Mouse (Mus musculus) heart, embryonic 15.5 days (tissue): ENCODE measurements around the gene 1700001C19Rik. TPM values are rescaled to one million over a fixed set of nuclear protein-coding genes. Genes with fewer than 3 reads are reported as not detected.

Experiments
- ATAC-seq: fragments of 200-750 bp; cut with Nextera tagmentation; replicated peaks from 2 replicates; pipeline ENCODE4 v1.8.0; 2017; ENCODE audit warnings: low read depth, moderate TSS enrichment; ENCODE audit not compliant: insufficient number of reproducible peaks, insufficient read depth, low FRiP score
- H3K27ac ChIP-seq: fragments of 300-500 bp; sonication (generic); 2 replicates; pipeline ENCODE4 v1.5.1; 2015; ENCODE audit warnings: mild to moderate bottlenecking, inconsistent platforms
- H3K27me3 ChIP-seq: fragments of 300-500 bp; sonication (generic); 2 replicates; pipeline ENCODE4 v1.6.1; 2015; ENCODE audit warnings: inconsistent platforms
- H3K36me3 ChIP-seq: fragments of 300-500 bp; sonication (generic); 2 replicates; pipeline ENCODE4 v1.6.1; 2015; ENCODE audit warnings: mild to moderate bottlenecking, inconsistent platforms
- H3K4me1 ChIP-seq: fragments of 300-500 bp; sonication (generic); replicated peaks from 2 replicates; pipeline ENCODE4 v1.6.1; 2015; ENCODE audit warnings: inconsistent platforms
- H3K4me2 ChIP-seq: fragments of 300-500 bp; sonication (generic); 2 replicates; pipeline ENCODE4 v1.6.1; 2015; ENCODE audit warnings: inconsistent platforms, mild to moderate bottlenecking, moderate library complexity
- H3K4me3 ChIP-seq: fragments of 300-500 bp; sonication (generic); 2 replicates; pipeline ENCODE4 v1.5.1; 2015; ENCODE audit warnings: mild to moderate bottlenecking, inconsistent platforms
- H3K9ac ChIP-seq: fragments of 300-500 bp; sonication (generic); 2 replicates; pipeline ENCODE4 v1.6.1; 2015; ENCODE audit warnings: mild to moderate bottlenecking, inconsistent platforms
- H3K9me3 ChIP-seq: fragments of 300-500 bp; sonication (generic); replicated peaks from 2 replicates; pipeline ENCODE4 v1.6.1; 2016; ENCODE audit warnings: inconsistent platforms
- WGBS: fragments of 180-500 bp; shearing (Covaris S2); methylation state at CpG from one replicate; pipeline ENCODE4 v1.1.7; 2015; ENCODE audit warnings: mixed read lengths; 5-methylcytosine and 5-hydroxymethylcytosine counted together
- polyA plus RNA-seq: library from polyadenylated mRNA; unstranded; fragments of >200 nt; fragmentation: Nextera tagmentation; extraction: Ambion mirVana; gene quantifications from 2 replicates; pipeline ENCODE4 v1.2.1, GENCODE M21; 2015

1700001C19Rik gene
- polyA plus RNA-seq, 1 experiment from 2014 or later: 1.0 TPM

DNA sequence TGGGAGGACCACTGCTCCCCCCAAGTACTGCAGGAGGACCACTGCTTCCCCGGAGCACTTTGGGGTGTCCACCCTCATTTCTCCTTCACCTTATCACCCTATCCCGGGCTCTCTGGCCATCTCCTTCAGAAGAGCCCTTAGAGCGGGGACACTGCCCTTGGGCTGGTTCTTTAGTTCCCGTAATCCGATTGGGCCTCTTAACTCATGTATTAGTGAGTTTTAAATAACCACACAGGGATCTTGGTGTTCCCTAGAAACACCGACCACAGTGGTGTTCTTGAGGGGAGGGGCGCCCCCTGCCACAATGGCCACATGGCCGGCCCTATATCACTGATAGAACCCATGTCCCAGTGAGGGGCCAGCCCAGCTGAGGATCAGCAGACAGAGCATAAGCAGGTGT is 38.1 kb downstream of the 1700001C19Rik start:
- H3K4me2 ChIP-seq: no peak overlapping the region
- no peak overlapping the region for H3K4me3 ChIP-seq
- no peak for ATAC-seq
- peaks cover 15% of the 10 kb centered on the region for H3K4me1 ChIP-seq
- no peaks in the 10 kb centered on the region for H3K9me3 ChIP-seq
- no peak overlapping the region for H3K9ac ChIP-seq
- no peak overlapping the region for H3K27ac ChIP-seq
- no peaks in the 10 kb centered on the region for H3K36me3 ChIP-seq
- 75% methylated on average over 8 of the region's 8 CpGs for WGBS
- peaks cover 20% of the 10 kb centered on the region for H3K27me3 ChIP-seq

DNA sequence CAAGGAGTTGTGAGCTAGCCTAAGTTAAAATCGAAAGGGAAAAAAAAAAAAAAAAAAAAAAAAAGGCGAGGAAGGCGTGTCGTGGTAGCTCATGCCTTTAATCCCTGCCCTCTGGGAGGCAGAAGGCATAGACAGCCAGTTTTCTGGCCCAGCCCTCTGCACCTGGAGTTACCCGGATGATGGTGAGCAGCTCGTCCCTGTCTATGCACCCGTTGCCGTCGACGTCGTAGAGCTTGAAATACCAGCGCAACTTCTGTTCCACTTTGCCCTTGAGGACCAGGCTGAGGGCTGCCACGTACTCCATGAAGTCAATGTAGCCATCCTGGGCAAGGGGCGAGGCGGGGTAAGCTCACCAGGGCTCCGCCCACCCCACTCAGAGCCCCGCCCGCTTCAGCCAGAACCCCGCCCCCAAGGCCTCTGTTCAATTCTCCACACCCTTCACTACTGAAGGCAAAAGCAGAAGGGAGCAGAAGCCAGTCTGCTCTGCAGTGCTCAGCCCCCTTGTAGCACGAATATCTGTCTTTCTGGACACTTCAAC is 41.7 kb downstream of the 1700001C19Rik start:
- H3K27me3 ChIP-seq: peaks cover 24% of the 10 kb centered on the region
- H3K36me3 ChIP-seq: no peaks in the 10 kb centered on the region
- 0 out of 2 replicates have a peak overlapping the region, but pooled peaks have one; percentile 19 for H3K9ac ChIP-seq
- no peak for ATAC-seq
- H3K4me2 ChIP-seq: peak overlapping the region; percentile 70
- H3K4me1 ChIP-seq: peaks cover 15% of the 10 kb centered on the region
- 3% methylated on average over 19 of the region's 20 CpGs for WGBS
- H3K27ac ChIP-seq: no peak overlapping the region
- peak overlapping the region; percentile 42 for H3K4me3 ChIP-seq
- no peaks in the 10 kb centered on the region for H3K9me3 ChIP-seq

DNA sequence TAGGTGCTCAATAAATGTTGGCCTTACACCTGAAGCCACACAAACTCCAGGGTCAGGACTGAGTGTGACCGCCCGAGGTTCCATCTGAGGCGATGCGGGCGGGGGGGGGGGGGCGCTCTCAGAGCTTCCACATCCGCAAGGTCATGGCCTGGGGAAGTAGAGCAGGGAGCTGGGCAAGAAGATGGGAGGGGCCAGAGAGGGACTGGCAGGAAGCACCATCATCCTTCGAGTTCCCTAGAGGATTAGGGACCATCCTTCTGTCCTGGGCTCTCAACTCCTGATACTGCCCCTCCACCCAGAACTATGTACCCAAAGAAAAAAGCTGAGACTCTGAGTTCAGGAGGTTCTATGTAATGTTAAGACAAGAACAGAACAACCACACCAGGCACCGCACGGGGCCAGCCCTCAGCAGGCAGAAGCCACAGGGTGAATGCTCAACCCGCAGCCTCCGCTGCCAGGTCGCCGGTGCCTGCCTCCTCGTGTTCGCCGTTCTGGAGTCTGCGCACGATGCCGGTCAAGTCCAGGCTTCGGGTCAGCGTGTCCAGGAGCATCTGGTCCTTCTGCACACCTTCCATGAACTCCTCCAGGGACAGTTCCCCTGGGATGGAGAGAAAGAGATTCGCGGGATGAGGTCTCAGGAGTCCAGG is 42.8 kb downstream of the 1700001C19Rik start:
- Histone ChIP-seq H3K9ac (0 out of 2 replicates have a peak overlapping the region, but pooled peaks have one; percentile 8), H3K4me3 (peak overlapping the region; percentile 42), H3K4me2 (peak overlapping the region; percentile 70), H3K27ac (no peak overlapping the region), H3K4me1 (peaks cover 15% of the 10 kb centered on the region), H3K27me3 (peaks cover 24% of the 10 kb centered on the region), H3K9me3 (no peaks in the 10 kb centered on the region), H3K36me3 (no peaks in the 10 kb centered on the region)
- WGBS: 18% methylated on average over 24 of the region's 24 CpGs
- ATAC-seq: no peak

DNA sequence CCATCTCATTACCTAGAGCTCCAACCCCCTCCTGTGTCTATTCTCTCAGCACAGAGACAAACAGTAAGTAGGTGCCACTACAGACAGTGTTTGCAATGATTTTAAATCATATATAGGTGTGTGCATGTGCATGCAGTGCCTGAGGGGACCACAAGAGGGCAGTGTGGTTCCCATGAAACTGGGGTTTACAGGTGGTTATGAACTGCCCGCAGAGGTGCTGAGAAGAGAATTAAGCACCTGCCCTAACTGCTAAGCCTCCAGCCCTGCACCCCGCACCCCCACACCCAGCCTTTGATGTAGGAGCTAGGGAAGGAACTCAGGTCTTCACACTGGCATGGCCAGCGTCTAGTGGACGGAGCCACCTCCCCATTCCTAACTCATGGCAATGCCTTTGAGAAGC is 50.5 kb downstream of the 1700001C19Rik start:
- 64% methylated on average over 4 of the region's 4 CpGs for WGBS
- Histone ChIP-seq H3K4me2 (no peak overlapping the region), H3K4me3 (no peak overlapping the region), H3K27ac (no peak overlapping the region), H3K36me3 (peaks cover 3% of the 10 kb centered on the region; the same call in 1 of the 2 replicates), H3K9me3 (peaks cover 3% of the 10 kb centered on the region; the same call in 1 of the 2 replicates), H3K4me1 (no peaks in the 10 kb centered on the region), H3K9ac (no peak overlapping the region), H3K27me3 (no peaks in the 10 kb centered on the region)
- no peak for ATAC-seq

DNA sequence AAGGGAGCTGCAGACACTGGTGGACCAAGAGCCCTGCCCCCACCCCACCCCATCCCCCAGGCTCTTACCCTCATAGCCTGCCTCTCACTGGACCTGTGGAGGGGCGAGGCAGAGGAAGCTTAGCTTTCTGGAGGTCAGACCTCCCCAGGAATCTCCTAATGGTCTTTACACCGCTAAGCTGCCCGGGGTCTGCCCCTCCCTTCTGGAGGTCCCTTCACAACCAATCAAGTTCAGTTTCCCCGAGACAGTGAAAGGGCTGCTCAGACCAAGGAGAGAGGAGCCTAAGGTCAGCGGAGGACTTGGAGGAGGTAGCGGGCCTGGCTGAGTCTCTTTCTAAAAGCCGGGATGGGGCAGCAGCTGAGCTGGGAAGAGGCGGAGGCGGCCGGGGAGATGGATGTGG is 52.0 kb downstream of the 1700001C19Rik start, which contains the start of gene Guca1b:
Gene Guca1b, plus strand, starts transcription at position 249 of the 400 bp plus-strand sequence.
- H3K27ac ChIP-seq: no peak within 1 kb of the TSS
- H3K9ac ChIP-seq: no peak within 1 kb of the TSS
- no peaks in the 10 kb centered on the region for H3K27me3 ChIP-seq
- peaks cover 3% of the 10 kb centered on the region; the same call in 1 of the 2 replicates for H3K9me3 ChIP-seq
- peaks cover 13% of the 10 kb centered on the region for H3K36me3 ChIP-seq
- ATAC-seq: no peak
- no peak within 1 kb of the TSS for H3K4me2 ChIP-seq
- H3K4me1 ChIP-seq: no peaks in the 10 kb centered on the region
- WGBS: 37% methylated on average over 10 of the region's 10 CpGs
- no peak within 1 kb of the TSS for H3K4me3 ChIP-seq

DNA sequence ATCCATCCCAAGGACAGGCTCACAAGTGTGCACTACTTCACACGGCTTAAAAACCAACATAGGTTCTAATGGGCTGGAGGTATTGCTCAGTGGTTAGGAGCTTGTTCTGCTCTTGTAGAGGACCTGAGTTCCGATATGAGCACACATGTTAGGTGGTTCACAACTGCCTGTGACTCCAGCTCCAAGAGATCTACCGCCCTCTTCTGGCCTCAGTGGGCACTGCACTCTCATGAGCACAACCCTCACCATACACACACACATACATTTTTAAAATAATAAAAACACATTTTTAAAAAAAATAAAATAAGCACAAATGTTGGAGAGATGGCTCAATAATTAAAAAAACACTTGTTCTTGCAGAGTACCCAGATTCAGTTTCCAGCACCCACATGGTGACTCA is 53.1 kb downstream of the 1700001C19Rik start:
- Histone ChIP-seq H3K27me3 (no peaks in the 10 kb centered on the region), H3K4me1 (no peaks in the 10 kb centered on the region), H3K9me3 (peaks cover 3% of the 10 kb centered on the region; the same call in 1 of the 2 replicates), H3K9ac (no peak overlapping the region), H3K4me2 (no peak overlapping the region), H3K27ac (no peak overlapping the region), H3K36me3 (peaks cover 22% of the 10 kb centered on the region), H3K4me3 (no peak overlapping the region)
- 90% methylated on average over 3 of the region's 3 CpGs for WGBS
- ATAC-seq: no peak

DNA sequence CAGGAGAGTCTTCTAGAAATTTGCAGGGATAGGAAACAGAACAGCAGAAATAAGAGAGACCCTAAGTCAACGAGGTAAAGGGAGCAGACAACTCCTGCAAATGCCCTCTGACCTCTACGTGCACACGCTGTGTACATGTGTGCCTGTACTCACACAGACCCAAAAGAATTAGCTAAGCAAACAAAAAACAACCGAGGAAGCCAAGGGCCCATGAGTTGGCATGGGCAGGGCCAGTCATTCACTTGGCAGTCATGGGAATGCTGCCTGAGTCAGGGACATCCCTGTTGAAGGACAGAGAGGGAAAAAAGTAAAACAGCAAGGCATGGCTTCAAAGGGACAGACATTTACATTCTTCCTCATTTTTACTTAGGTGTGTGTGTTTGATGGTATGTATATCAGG is 53.9 kb downstream of the 1700001C19Rik start:
- Histone ChIP-seq H3K27ac (no peak overlapping the region), H3K4me2 (no peak overlapping the region), H3K27me3 (no peaks in the 10 kb centered on the region), H3K9ac (no peak overlapping the region), H3K4me1 (no peaks in the 10 kb centered on the region), H3K36me3 (peaks cover 28% of the 10 kb centered on the region), H3K9me3 (peaks cover 3% of the 10 kb centered on the region; the same call in 1 of the 2 replicates), H3K4me3 (no peak overlapping the region)
- 92% methylated on average over 4 of the region's 4 CpGs for WGBS
- no peak for ATAC-seq

DNA sequence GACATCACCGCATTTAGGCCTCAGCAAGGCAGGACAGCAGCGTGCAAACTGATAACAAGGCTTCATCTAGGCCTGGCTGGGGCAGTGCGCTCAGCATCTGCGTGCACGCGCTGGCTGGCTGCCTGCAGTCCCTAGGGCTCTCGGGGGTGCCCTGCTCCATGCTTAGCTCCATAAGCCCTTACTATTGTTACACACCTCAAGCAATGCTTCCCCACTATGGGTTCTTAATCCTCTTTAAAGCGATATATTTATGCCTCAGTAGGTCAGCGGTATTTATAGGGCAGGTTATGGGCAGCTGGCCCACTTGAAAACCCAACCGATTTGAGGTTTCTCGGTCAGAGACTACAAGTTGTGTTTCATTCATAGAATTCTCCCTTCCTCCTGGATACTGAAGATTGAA is 55.3 kb downstream of the 1700001C19Rik start:
- H3K36me3 ChIP-seq: peaks cover 38% of the 10 kb centered on the region
- H3K9ac ChIP-seq: no peak overlapping the region
- no peak overlapping the region for H3K27ac ChIP-seq
- no peak for ATAC-seq
- no peaks in the 10 kb centered on the region for H3K27me3 ChIP-seq
- peaks cover 3% of the 10 kb centered on the region; the same call in 1 of the 2 replicates for H3K9me3 ChIP-seq
- H3K4me2 ChIP-seq: no peak overlapping the region
- H3K4me3 ChIP-seq: no peak overlapping the region
- H3K4me1 ChIP-seq: no peaks in the 10 kb centered on the region
- WGBS: 78% methylated on average over 11 of the region's 11 CpGs

DNA sequence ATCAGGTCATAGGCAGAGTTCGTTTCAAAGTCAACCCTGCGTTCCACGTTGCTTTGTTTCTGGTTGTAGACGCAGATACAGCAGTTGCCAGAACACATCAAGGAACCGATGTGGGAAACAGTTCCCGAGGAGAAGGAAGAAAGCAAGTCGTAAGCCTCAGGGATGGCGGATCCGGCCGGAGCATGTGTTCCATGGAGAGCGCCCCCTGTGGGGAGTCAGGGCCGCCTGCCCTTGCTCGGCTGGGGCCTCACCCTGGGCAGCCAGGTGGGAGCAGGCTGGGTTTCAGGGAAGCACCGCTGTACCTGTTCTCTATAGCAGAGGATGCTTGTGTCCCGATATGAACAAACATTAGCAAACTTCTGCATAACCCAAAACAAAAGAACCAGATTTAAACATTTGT is 59.0 kb downstream of the 1700001C19Rik start:
- no peaks in the 10 kb centered on the region for H3K4me1 ChIP-seq
- H3K9me3 ChIP-seq: no peaks in the 10 kb centered on the region
- H3K27me3 ChIP-seq: no peaks in the 10 kb centered on the region
- H3K4me2 ChIP-seq: no peak overlapping the region
- 81% methylated on average over 15 of the region's 15 CpGs for WGBS
- no peak for ATAC-seq
- no peak overlapping the region for H3K9ac ChIP-seq
- no peak overlapping the region for H3K27ac ChIP-seq
- peaks cover 75% of the 10 kb centered on the region for H3K36me3 ChIP-seq
- H3K4me3 ChIP-seq: no peak overlapping the region

DNA sequence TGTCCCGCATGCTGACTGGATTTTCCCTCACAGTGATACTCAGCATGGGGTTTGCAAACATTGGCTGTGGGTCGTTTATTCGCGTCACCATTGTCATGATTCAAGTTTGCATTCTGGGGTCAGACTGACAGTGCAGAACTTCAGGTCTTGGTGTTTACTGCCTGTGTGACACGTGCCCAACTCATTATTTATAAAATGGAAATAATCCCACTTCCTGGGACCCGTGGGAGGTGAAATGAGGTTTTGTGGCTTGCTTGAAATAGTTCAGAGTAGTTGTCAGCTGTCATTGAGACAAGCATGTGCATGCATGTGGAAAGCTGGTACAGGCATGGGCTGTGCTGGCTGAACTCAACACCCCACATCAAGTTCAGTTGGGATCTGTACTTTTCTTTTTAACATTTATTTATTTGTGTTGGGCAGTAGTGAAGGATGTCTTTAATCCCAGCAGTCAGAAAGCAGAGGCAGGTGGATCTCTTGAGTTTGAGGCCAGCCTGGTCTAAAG is 60.3 kb downstream of the 1700001C19Rik start:
- H3K4me2 ChIP-seq: no peak overlapping the region
- H3K27me3 ChIP-seq: no peaks in the 10 kb centered on the region
- no peak overlapping the region for H3K4me3 ChIP-seq
- ATAC-seq: no peak
- no peaks in the 10 kb centered on the region for H3K4me1 ChIP-seq
- H3K9me3 ChIP-seq: no peaks in the 10 kb centered on the region
- H3K36me3 ChIP-seq: peaks cover 85% of the 10 kb centered on the region
- H3K27ac ChIP-seq: no peak overlapping the region
- 82% methylated on average over 6 of the region's 6 CpGs for WGBS
- no peak overlapping the region for H3K9ac ChIP-seq

DNA sequence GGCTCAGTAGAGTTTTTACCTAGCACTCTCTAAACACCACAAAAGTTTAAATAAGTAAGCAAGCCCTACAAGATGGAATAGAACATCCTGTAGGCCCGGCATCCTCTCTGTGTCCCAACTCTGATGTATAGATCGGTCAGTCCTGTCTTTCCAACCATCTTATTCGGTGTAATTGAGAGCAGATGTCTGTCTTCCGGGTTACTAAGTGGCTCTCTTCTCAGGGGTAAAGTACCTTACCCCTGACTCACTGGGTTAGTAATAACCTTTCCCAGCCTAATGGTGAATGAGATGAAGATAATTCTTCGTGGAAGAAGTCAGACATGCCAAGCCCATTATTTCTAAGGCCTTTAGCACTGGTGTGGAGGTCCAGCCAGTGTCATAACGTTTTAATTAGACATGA is 63.2 kb downstream of the 1700001C19Rik start:
- no peaks in the 10 kb centered on the region for H3K27me3 ChIP-seq
- 84% methylated on average over 6 of the region's 6 CpGs for WGBS
- no peak overlapping the region for H3K9ac ChIP-seq
- peaks cover 63% of the 10 kb centered on the region for H3K36me3 ChIP-seq
- ATAC-seq: no peak
- H3K4me1 ChIP-seq: peaks cover 14% of the 10 kb centered on the region
- H3K4me3 ChIP-seq: no peak overlapping the region
- H3K27ac ChIP-seq: no peak overlapping the region
- H3K4me2 ChIP-seq: no peak overlapping the region
- no peaks in the 10 kb centered on the region for H3K9me3 ChIP-seq
